Mouse (Mus musculus) stomach, postnatal 0 days (tissue): Measurements from ENCODE around the gene Ltbp1.

Experiments
- CTCF ChIP-seq: IDR thresholded peaks from 2 replicates; pipeline ENCODE4 v1.5.1; 2016; ENCODE audit warnings: antibody characterized with exemption, low read depth, mild to moderate bottlenecking, moderate library complexity
- EP300 ChIP-seq: optimal IDR thresholded peaks from 2 replicates; pipeline ENCODE3; 2016; ENCODE audit warnings: antibody characterized with exemption

DNA sequence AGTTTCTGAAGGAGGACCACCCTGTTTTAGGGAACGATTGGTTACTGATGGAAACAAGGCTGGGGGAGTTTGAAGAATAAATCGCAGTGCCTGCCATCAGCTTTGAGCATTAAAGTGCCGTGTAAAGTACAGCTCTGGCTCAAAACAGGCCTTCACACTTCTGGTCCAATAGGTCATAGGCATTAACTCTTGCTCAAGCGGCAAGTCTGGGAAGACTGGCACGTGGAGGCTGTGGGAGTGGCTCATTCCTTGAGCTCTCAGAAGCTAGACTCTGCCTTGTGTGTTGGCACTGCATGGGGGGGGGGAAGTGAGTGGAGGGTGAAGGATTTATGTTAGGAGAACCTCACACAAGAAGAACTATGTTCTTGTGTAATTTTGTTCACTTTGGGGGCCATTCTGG is 363.2 kb downstream of the Ltbp1 start:
- no peak for TF ChIP-seq CTCF
- TF ChIP-seq EP300: no peak
